Mouse (Mus musculus) kidney, embryonic 16.5 days (tissue): ENCODE data around the gene Commd2. TPM values are rescaled to one million over a fixed set of nuclear protein-coding genes. Genes with fewer than 3 reads are reported as not detected.

ENCODE experiments used
- microRNA-seq: library from miRNA; unstranded; fragments of <30 nt; microRNA quantifications from one replicate; pipeline ENCODE4, GENCODE M21; 2016
- polyA plus RNA-seq: library from polyadenylated mRNA; unstranded; fragments of >200 nt; fragmentation: Nextera tagmentation; extraction: Ambion mirVana; gene quantifications from 2 replicates; pipeline ENCODE4 v1.2.1, GENCODE M21; 2015

The Commd2 gene
- polyA plus RNA-seq, 1 experiment from 2014 or later = 64.9 TPM

Small RNAs within 50 kb of the gene (microRNA-seq; reads per million reads assigned to microRNA genes)
- gene Mir6377 = not detected

Other genes with a start within 250 kb of the Commd2 start
- gene Tm4sf4, start 226.4 kb downstream of the Commd2 start, polyA plus RNA-seq = 1.4 TPM in 2 replicates
- gene Wwtr1, start 75.8 kb downstream of the Commd2 start, polyA plus RNA-seq = 17.9 and 20.5 TPM in 2 replicates
- not detected in 2 replicates for gene Ankub1, start 41.1 kb upstream of the Commd2 start, polyA plus RNA-seq
- 77.3 and 83.7 TPM in 2 replicates for gene Rnf13, start 84.3 kb upstream of the Commd2 start, polyA plus RNA-seq
- gene Pfn2, start 196.4 kb upstream of the Commd2 start, polyA plus RNA-seq = 152 and 174 TPM in 2 replicates